Mouse (Mus musculus) lung, adult 2 months (tissue): Measurements from ENCODE around the gene Chsy1.

Experiments used
- CTCF ChIP-seq: fragments of 200-500 bp; IDR thresholded peaks from 2 replicates; pipeline ENCODE4 v1.5.1; 2011; ENCODE audit warnings: mild to moderate bottlenecking, low read length, control low read depth; ENCODE audit not compliant: insufficient read depth
- POLR2A ChIP-seq: fragments of 200-500 bp; IDR thresholded peaks from 2 replicates; pipeline ENCODE4 v1.6.1; 2011; ENCODE audit warnings: low read depth, mild to moderate bottlenecking, control low read depth, low read length, borderline replicate concordance; ENCODE audit errors: extremely low read depth

GRCm38 (mm10) chr7:66162981-66163380, 53.7 kb downstream of the Chsy1 start:
- TF ChIP-seq CTCF (no peak), POLR2A (no peak)
